Mouse (Mus musculus) T-helper 17 cell (primary cell): Measurements from ENCODE around the gene Tmf1.

Experiments
- in situ Hi-C, 2 experiments: fragments of 300-600 bp; cut with MboI, MseI; formaldehyde crosslinking; loops; 1 replicate in 1 of 2; 2 replicates in 1 of 2; pipeline ENCODE4 v1.15.1; 2025; ENCODE audit warnings: high pct_unique_total_duplicates in 2 of 2

Gene Tmf1

DNA sequence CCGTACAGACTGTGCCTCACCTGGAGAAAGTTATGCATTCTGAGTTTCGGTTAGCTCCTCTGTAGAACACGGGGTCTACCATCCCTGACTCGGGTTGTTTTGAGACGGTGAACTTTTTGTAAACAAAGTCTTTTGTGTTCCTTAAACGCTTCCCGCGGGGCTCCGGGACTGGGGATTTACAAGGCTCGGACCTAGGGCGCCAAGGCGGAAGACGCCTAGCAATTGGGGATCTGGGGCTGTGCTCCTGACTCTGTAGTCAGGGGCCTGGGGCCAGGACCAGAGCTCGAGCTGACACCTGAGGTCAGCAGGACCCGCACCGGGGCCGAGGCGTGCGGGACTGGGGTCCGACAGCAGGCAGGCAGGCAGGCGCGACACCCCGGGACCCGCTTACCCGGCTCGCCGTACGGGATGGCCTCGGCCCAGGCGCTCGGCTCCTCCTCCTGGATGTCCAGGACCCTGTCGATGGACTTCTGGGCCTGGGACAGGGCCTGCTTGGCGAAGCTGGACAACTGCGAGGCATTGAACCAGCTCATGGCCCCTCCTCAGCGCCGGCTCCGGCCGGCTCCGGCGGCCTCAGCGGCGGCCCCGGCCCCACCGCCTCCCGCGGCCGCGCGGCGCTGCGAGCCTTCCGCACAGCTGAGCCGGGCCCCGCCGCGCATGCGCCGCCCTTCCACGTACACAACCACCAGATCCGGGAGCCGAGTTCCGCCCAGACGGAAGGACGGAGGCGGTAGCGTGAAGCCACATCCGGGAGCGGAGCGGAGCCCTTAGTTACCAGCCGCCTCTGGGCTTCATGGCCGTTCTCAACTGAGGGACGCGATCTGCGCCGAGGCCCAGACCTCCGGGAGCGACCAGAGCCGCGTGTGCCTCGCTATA is at the start of gene Tmf1:
Tmf1 (minus strand) TSS at position 632 of the 876 bp plus-strand sequence.
- in situ Hi-C loops = no loop called here

DNA sequence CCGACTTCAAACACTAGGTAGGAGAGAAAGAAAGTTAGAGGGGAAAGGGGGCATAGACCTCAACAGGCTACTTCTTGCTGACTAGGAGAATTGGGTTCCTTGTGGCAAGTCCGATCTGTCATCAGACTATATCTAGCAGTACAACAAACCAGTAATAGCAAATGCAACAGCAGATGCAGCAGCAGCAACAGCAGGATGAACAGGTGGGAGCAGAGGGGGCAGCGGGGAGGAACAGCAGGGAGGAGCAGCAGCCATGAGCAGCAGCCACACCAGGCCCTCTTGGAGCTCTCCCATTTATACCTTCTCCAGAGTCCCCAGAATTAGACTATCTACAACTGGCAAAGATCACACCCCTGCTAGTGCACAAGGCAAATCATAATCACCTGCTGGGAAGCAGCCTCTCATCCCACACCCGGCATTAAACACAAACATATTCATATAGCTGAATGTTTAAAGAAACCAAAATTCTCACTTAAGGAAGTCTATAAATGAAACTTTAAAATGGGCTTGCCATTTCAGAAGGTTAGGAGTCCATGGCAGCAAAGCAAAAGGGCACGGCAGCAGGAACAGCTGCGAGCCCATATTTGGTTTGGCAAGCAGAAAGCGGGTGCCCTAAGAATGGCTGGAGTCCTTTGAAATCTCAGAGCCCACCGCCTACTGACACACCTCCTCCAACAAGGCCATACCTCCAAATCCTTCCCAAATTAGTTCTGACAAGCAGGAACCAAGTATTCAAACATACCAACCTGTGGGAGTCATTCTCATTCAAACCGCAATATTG is 48.3 kb upstream of the Tmf1 start:
- in situ Hi-C loops = no loop called here

DNA sequence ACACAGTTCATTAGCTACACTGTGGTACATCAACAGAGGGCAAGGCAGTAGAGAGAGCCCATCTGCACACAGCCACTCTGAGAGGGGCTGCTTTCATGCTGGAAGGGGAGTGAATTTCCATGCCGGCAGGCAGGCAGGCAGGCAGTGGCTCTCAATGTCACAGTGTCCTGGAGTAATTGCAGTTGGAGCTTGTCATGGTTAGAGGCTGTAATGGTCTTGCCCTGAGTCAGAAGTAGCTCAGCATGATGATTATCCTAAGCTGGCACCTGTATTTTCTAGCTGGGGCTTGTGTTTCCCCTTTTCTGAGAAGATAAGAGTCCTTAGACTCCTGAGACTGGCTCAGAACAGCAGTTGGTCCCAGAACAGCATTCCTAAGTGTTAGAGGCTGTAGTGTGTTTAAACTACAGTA is 47.2 kb upstream of the Tmf1 start:
- in situ Hi-C loops = no loop called here

DNA sequence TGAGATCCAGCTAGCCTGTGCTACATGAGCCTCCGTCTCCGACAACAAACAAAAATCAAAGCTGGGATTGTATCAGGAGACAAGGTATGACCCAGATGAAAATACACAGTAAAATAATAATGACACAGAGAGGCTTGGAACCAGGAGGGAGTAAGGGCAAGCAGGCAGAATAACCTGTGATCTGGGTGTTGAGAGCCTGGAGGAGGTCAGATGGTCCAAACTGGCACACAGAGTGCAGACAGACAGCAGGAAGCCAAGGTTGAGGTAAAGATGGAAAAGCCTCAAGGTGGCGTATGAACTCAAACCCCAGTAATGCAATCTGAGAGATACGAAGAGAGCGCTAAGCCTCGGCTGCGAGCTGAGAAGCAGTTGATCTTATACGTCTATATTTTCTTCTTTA is 45.6 kb upstream of the Tmf1 start:
- in situ Hi-C loops = loop anchor here in 1 of 2 experiments (25.0 kb wide), 1 partner anchor 1813 kb away; no protein-coding TSS in a partner anchor

DNA sequence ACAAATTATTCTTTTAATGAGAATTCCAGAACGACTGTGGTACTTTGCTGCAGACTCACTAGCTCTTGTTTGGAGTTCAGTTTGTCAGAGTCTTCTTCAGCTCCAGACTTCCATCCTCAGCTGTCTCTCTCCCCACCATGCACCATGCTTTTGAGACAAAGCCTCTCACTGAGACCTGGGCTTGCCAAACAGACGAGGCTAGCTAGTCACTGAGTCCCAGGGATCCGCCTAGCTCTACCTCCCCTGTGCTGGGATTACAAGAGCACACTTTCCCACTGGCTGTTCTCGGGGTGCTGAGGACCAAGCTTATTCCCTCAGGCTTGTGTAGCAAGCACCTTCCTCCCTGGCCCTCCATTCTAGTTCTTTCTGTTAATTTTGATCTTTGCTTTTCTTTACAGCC is 44.6 kb upstream of the Tmf1 start:
- in situ Hi-C loops = loop anchor here in 1 of 2 experiments (25.0 kb wide), 1 partner anchor 1814 kb away; no protein-coding TSS in a partner anchor

DNA sequence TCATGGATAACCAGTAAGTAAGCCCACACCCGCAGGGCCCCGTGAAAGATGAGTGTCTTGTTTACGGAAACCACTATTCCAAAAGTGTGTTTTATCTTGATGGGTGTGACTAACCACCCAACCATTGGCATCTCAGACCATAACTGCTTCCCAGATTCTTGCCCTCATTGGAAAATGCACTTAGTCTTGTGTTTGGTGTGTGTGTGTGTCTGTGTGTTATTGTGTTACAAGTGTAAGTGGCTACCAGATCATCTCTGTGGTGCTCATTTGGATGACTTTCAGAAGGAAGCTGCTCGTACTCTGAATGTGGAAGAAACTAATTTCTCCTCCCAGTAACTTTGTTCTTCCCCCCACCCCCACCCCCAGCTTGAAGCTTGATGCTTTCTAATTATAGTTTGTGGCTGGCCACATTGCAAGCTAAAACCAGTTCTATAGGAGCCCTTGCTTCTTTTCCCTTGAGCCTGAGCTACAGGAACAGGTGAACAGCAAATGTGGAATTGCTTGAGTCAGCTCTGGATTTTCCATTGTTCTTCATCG is 44.1 kb upstream of the Tmf1 start:
- in situ Hi-C loops = loop anchor here in 1 of 2 experiments (25.0 kb wide), 1 partner anchor 1814 kb away; no protein-coding TSS in a partner anchor

DNA sequence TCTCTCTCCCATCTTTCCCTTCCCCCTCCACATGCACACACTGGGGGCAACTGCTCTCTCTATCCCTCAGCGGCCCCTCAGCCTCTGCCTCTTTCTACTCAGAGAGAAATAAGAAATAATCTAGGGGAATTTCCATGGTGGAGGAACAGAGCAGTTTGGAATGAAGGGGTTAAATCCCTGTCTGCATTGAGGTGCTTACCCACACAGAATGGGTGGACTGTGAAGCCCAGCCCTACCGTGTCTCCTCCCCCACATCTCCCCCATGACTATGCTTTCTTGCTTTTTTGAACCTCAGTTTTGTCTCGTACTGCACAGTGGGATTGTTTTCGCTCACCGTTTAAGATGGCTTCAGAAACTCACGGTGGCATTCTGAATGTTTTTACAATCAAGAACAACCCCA is 43.4 kb upstream of the Tmf1 start:
- in situ Hi-C loops = loop anchor here in 1 of 2 experiments (25.0 kb wide), 1 partner anchor 1815 kb away; no protein-coding TSS in a partner anchor

DNA sequence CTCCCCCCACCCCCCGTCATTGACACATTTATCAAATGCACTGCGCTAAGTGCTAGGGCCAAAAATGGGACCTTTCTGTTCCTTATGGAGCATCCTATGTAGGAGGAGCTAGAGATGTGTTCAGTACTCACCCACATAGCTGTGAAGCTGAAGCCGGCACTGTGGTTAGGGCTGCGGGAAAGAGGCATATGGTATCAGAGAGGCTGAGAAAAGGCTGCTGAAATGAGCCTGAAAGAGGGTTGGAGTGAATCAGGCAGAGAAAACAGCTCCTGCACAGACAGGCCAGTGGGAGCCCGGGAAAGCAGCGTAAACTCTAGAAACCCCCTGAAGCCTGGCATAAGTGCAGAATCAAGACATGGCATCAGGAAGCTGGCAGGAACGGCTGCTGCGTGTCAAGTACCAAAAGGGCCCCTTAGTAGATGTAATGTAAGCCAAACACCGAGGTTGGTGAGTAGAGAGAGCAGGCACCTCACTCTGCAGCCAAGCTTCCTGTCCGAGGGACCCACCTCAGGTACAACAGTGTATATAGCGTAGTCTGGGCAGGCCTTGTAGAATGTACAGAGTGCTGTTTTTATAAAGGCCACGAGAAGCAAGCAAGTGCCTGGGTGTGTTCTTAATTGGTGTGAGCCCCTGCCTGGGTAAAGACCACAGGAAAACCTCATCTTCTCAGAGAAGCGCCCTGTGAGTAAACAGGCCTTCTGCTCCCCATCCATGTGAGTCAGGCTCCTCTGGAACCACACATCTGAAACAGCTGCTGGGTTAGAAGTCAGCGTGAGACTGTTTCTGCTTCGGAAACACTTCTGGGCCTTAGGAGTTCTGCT is 42.5 kb upstream of the Tmf1 start:
- in situ Hi-C loops = loop anchor here in 1 of 2 experiments (25.0 kb wide), 1 partner anchor 1816 kb away; no protein-coding TSS in a partner anchor

DNA sequence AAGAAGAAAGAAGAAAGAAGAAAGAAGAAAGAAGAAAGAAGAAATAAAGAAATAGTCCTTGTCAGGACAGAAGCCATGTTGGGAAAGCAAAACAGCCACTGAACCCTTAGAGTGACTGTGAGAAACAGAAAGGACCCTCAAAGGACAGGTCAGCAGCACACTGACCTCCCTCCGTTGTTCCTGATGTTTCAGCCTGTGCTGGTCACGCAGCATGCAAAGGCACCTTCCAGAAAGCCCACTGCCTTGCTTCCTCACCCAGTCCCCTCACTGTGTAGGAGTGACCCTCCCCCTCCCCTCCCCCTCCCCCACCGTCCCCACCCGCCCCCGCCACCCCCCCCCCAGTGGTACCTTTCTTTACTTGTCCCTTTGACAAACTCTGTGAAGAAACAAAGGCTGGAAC is 41.8 kb upstream of the Tmf1 start:
- in situ Hi-C loops = loop anchor here in 1 of 2 experiments (25.0 kb wide), 1 partner anchor 1817 kb away; no protein-coding TSS in a partner anchor

DNA sequence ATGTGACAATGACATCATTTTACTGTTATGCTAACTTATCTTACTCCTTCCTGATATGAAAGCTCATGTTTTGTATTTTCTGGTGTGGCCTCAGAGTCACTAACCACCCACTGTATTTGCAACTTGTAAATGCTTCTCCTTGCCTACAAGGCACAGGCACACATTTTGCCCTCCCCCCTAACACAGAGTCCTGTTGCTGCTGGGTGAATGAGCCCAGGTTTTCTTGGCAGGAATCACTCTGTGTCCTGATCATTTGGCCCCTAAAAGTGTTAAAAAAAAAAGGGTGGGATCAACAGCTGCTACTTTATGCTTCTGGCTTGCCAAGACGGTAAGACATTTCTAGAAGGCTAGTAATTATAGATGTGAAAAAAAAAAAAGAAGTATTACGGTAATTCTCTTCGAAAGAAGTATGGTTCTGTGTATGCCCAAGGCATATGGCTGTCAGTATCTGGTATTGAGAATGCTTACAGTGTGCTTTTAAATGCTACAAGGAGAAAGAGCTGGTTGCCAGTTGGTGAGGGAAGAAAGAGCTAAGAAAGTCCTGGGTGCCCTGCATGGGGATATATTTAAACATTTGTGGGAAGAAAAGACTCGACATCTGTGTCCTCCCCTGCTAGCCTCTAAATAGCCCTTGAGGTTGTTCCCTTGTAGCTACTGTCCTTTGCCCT is 37.4 kb upstream of the Tmf1 start:
- in situ Hi-C loops = loop anchor here (5.0 to 25.0 kb wide), 2 partner anchors 91 to 1821 kb away; no protein-coding TSS in a partner anchor

DNA sequence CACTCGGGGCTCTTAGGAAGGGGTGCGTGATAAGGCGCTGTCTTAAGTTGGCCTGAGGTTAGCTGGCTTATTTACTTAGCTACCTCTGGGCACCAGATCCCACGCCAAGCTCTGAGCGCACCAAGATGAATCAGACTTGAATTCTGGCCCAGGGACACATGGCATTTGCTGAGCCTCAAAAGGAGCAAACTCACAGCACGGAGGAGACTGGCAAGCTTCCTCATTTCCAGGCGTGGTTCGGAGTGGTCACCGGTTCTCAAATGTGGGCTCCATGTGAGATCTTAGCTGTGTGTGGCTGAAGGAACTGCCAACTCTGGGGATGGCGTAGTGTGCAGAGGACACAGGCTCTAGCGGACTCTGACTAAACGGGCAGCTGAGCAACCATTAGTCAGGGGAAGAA is 33.1 kb upstream of the Tmf1 start:
- in situ Hi-C loops = loop anchor here in 1 of 2 experiments (5.0 to 25.0 kb wide), 2 partner anchors 100 to 1825 kb away; no protein-coding TSS in a partner anchor

DNA sequence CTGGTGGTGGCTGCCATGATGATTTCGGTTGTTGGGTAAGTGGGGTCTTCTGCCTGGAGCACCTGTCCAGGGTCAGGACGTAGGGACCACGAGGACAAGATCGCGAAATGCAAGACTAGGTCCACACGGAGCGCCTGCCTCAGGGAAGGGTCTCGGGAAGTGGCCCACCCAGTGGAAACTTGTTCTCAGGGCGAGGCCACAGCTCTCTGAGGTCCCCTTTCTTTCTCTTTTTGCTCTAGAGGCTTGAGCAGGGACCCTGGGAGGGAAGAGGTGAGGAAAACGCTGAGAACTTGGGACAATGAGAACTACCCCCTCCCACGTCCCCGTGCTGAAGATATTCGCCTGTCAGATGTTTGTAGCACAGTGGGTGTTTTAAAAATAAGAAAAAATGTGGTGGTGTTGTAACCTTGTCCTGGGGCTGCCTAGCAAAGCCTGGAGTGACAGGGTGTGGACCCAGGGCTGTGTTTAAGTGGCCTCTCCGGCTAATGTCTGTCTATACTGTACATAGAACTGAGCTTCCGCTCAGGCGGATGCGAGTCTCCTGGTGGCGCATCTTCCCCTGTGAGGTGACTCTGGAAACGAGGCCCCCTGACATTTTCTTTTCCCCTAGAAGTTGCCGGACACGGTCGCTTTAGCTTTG is 32.2 kb upstream of the Tmf1 start:
- in situ Hi-C loops = loop anchor here in 1 of 2 experiments (5.0 to 25.0 kb wide), 2 partner anchors 101 to 1826 kb away; no protein-coding TSS in a partner anchor

DNA sequence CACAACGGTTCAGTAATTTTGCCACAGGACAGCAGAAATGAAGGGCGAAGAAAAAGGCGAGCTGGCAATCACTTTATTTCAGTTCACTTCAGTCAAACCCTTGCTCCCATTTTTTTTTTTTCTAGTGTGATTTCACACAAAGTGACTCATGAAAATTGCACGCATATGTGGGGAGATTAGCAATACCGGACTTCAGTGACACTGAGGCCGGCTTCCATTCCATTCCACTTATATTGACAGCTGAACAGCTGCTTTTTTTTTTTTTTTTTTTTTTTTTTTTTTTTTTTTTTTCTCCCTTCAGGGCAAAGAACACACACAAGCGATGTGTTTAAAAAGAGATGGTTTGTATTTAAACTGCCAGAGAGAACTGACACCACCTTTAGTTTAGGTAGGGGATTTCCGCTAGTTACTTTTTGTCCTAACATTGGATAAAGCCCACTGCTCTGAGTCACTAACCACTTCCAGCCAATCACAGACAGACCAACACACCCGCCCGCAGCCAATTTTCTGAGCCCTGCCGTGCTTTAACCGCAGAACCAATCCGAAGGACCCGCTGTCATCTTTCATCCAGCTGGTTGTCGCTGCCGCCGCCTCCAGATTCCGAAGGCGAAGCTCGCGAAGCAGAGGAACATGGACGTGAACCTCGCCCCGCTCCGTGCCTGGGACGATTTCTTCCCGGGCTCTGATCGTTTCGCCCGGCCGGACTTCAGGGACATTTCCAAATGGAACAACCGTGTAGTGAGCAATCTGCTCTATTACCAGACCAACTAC is 31.5 kb upstream of the Tmf1 start, which contains the start of gene Arl6ip5:
Arl6ip5 (plus strand) TSS at position 499 of the 771 bp plus-strand sequence.
- in situ Hi-C loops = loop anchor here in 1 of 2 experiments (5.0 to 25.0 kb wide), 2 partner anchors 102 to 1827 kb away; no protein-coding TSS in a partner anchor

DNA sequence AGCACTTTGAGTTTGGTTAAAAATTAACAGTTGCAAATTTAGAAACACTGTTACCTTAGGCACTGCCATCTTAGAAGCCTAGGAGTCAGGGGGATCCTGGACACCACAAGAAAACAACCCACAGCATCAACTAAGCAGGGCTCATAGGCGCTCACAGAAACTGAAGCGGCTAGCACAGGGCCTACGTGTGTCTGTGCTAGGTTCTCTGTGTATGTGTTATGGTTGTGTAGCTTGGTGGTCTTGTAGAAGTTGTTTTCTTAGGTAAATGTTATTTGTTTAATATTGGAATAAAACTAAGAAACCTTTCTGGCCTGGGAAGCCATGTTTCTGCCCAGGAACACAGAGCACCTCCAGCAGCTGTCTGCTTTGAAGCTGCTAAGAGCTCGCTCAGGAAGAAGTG is 30.8 kb upstream of the Tmf1 start:
- in situ Hi-C loops = loop anchor here in 1 of 2 experiments (5.0 to 25.0 kb wide), 2 partner anchors 103 to 1828 kb away; no protein-coding TSS in a partner anchor

DNA sequence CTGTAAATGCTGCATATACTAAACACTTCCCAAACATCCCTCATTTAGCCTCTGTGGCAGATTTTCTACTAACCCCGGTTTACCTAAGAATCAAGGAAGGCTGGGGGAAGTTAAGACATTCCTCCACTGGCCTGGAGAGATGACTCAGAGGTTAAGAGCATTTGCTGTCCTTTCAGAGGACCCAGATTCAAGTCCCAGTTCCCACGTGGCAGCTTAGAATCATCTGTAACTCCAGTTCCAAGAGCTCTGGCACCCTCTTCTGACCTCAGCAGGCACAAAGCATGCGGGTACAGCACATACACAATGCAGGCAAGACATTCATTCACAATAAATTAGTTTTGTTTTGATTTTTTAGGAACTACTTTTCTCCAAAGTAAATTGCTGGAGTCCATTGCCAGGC is 30.3 kb upstream of the Tmf1 start:
- in situ Hi-C loops = loop anchor here in 1 of 2 experiments (25.0 kb wide), 1 partner anchor 1828 kb away; no protein-coding TSS in a partner anchor

DNA sequence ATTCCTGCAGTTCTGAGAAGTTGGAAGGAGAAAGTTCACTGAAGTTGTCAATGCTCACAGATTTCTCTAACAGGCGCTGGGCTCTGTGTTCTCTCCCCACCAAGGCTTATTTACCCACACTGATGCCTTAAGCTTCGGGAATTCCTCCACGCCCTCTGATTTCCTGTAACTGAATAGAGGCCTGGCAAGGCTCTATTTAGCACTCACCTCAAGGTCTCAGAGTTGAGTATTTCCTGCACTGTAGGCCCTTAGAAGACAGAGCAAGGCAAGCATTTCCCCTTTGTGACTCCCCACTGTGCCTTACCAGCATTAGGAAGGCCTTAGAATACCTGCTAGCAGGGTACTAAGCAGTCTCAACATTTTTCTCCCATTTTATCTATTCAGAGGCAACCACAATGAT is 29.5 kb upstream of the Tmf1 start:
- in situ Hi-C loops = loop anchor here in 1 of 2 experiments (25.0 kb wide), 1 partner anchor 1829 kb away; no protein-coding TSS in a partner anchor

DNA sequence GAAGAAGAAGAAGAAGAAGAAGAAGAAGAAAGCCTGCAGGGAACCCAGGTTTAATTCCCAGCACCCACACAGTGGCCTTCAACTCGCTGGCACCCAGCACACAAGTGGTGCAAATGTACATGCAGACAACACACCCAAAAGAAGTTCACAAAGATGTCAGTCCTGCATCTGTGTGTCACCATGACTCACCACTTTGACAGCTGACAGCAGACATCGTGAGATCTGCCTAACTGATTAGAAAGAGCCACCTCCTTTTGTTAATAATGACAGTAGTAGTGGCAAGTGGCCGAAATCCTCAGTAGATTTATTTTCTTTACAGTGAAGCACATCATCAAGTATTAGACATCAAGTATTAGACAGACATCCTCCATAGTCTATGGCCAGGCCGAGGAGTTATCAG is 28.2 kb upstream of the Tmf1 start:
- in situ Hi-C loops = loop anchor here in 1 of 2 experiments (25.0 kb wide), 1 partner anchor 1830 kb away; no protein-coding TSS in a partner anchor

DNA sequence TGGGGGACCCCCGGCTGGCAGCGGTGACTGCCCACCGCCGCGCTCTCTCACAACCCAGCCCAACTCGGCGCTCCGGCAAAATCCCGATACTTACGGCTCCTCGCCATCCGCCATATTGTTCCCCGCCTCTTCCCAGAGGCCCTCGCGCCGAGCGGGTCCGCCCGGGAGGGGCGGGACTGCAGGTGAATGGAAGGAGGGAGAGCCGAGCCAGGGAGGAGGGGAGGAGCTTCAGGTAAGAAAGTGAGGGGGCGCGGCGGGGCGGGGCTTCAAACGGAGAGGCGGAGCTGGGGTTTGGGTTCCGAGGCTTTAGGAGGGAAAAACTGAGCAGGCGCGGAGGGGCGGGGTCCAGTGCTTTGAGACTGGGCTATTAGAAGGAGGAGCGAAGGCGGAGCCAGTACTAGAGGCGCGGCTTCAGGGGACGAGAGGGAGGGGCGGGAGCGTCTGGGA is 26.5 kb upstream of the Tmf1 start, which contains the start of gene Uba3:
Uba3 (minus strand) TSS at position 209 of the 447 bp plus-strand sequence.
- in situ Hi-C loops = loop anchor here in 1 of 2 experiments (25.0 kb wide), 1 partner anchor 1832 kb away; no protein-coding TSS in a partner anchor
